Mouse (Mus musculus) liver, postnatal 0 days (tissue): ENCODE results near the gene Mapk10. TPM values are rescaled to one million over a fixed set of nuclear protein-coding genes. Genes with fewer than 3 reads are reported as not detected.

Experiments used
- ATAC-seq: fragments of 200-750 bp; cut with Nextera tagmentation; 2 replicates; pipeline ENCODE4 v1.8.0; 2017; ENCODE audit warnings: mild to moderate bottlenecking, moderate library complexity
- DNase-seq: peaks from one replicate; pipeline ENCODE4 v3.0.0-alpha.2; 2016
- H3K27ac ChIP-seq: fragments of 300-500 bp; sonication (generic); 2 replicates; pipeline ENCODE4 v1.5.1; 2014; ENCODE audit warnings: antibody characterized with exemption, moderate library complexity, mild to moderate bottlenecking, low read depth
- H3K27me3 ChIP-seq: fragments of 300-500 bp; sonication (generic); 2 replicates; pipeline ENCODE4 v1.6.1; 2014; ENCODE audit warnings: low read length, control low read depth, mixed read lengths; ENCODE audit not compliant: insufficient read depth
- H3K36me3 ChIP-seq: fragments of 300-500 bp; sonication (generic); replicated peaks from 2 replicates; pipeline ENCODE4 v1.6.1; 2014; ENCODE audit warnings: mild to moderate bottlenecking, control low read depth, low read length, moderate library complexity, mixed read lengths; ENCODE audit not compliant: insufficient read depth
- H3K4me1 ChIP-seq: fragments of 300-500 bp; sonication (generic); 2 replicates; pipeline ENCODE4 v1.6.1; 2014; ENCODE audit warnings: antibody characterized with exemption, mild to moderate bottlenecking, control low read depth; ENCODE audit not compliant: insufficient read depth
- H3K4me2 ChIP-seq: fragments of 300-500 bp; sonication (generic); 2 replicates; pipeline ENCODE4 v1.6.1; 2014; ENCODE audit warnings: low read depth, mild to moderate bottlenecking, low read length, moderate library complexity, mixed read lengths
- H3K4me3 ChIP-seq: fragments of 300-500 bp; sonication (generic); 2 replicates; pipeline ENCODE4 v1.5.1; 2014; ENCODE audit warnings: low read depth, low read length
- H3K9ac ChIP-seq: fragments of 300-500 bp; sonication (generic); replicated peaks from 2 replicates; pipeline ENCODE4 v1.6.1; 2014; ENCODE audit warnings: mild to moderate bottlenecking, moderate library complexity
- H3K9me3 ChIP-seq: fragments of 300-500 bp; sonication (generic); 2 replicates; pipeline ENCODE4 v1.6.1; 2016; ENCODE audit warnings: mild to moderate bottlenecking, control low read depth, low read length, mixed read lengths
- CTCF ChIP-seq: sonication (generic); IDR thresholded peaks from 2 replicates; pipeline ENCODE4 v1.5.1; 2016; ENCODE audit warnings: antibody characterized with exemption, low read depth
- EP300 ChIP-seq: IDR thresholded peaks from 2 replicates; pipeline ENCODE4 v1.6.1; 2016; ENCODE audit warnings: antibody characterized with exemption, low read depth, mild to moderate bottlenecking
- WGBS: fragments of 180-500 bp; shearing (Covaris S2); extraction: QIAGEN DNeasy Blood & Tissue Kit; methylation state at CpG from one replicate; pipeline ENCODE4 v1.1.7; 2014; ENCODE audit not compliant: insufficient replicate concordance; 5-methylcytosine and 5-hydroxymethylcytosine counted together
- polyA plus RNA-seq: library from polyadenylated mRNA; unstranded; fragments of >200 nt; fragmentation: Nextera tagmentation; extraction: Ambion mirVana; gene quantifications from 2 replicates; pipeline ENCODE4 v1.2.1, GENCODE M21; 2015

Gene Mapk10
- polyA plus RNA-seq, 1 experiment from 2014 or later, result not detected

- no peak for ATAC-seq
- WGBS, result 26% methylated on average over 1 of the region's 1 CpGs
Measured at GRCm38 (mm10) chr5:103161196-103161540, 50.0 kb downstream of the Mapk10 start.

GRCm38 (mm10) chr5:103160314-103161195 lies 50.6 kb downstream of the Mapk10 start:
- no peak for ATAC-seq
- Histone ChIP-seq H3K9me3 (no peaks in the 10 kb centered on the region), H3K4me3 (no peak overlapping the region), H3K36me3 (no peaks in the 10 kb centered on the region), H3K4me1 (no peaks in the 10 kb centered on the region), H3K4me2 (no peak overlapping the region), H3K27me3 (no peaks in the 10 kb centered on the region), H3K9ac (no peak overlapping the region), H3K27ac (no peak overlapping the region)
- DNase-seq, result no peak
- WGBS, result 68% methylated on average over 8 of the region's 8 CpGs
- TF ChIP-seq CTCF, result no peak
- no peak for TF ChIP-seq EP300

More at GRCm38 (mm10) chr5:103161196-103161540, 50.0 kb downstream of the Mapk10 start:
- TF ChIP-seq EP300 (no peak), CTCF (no peak)
- no peaks in the 10 kb centered on the region for H3K4me1 ChIP-seq
- no peak overlapping the region for H3K4me3 ChIP-seq
- no peaks in the 10 kb centered on the region for H3K27me3 ChIP-seq
- no peak overlapping the region for H3K9ac ChIP-seq
- no peaks in the 10 kb centered on the region for H3K36me3 ChIP-seq
- no peak overlapping the region for H3K4me2 ChIP-seq
- no peak overlapping the region for H3K27ac ChIP-seq
- no peak for DNase-seq
- no peaks in the 10 kb centered on the region for H3K9me3 ChIP-seq

- no peak overlapping the region for H3K4me3 ChIP-seq
- H3K4me2 ChIP-seq, result no peak overlapping the region
- no peaks in the 10 kb centered on the region for H3K4me1 ChIP-seq
- H3K9me3 ChIP-seq, result no peaks in the 10 kb centered on the region
- no peaks in the 10 kb centered on the region for H3K36me3 ChIP-seq
- H3K27ac ChIP-seq, result no peak overlapping the region
- WGBS, result 71% methylated on average over 5 of the region's 5 CpGs
- ATAC-seq, result no peak
- TF ChIP-seq CTCF (no peak), EP300 (no peak)
- no peak overlapping the region for H3K9ac ChIP-seq
- H3K27me3 ChIP-seq, result no peaks in the 10 kb centered on the region
- DNase-seq, result no peak
Measured at GRCm38 (mm10) chr5:103140935-103141334, 70.2 kb downstream of the Mapk10 start.

GRCm38 (mm10) chr5:103134839-103135238 lies 76.3 kb downstream of the Mapk10 start:
- WGBS, result 85% methylated on average over 9 of the region's 9 CpGs
- ATAC-seq (no peak), DNase-seq (no peak)
- H3K27me3 ChIP-seq, result no peaks in the 10 kb centered on the region
- no peak overlapping the region for H3K27ac ChIP-seq
- no peaks in the 10 kb centered on the region for H3K4me1 ChIP-seq
- H3K4me2 ChIP-seq, result no peak overlapping the region
- H3K9ac ChIP-seq, result no peak overlapping the region
- no peak overlapping the region for H3K4me3 ChIP-seq
- no peaks in the 10 kb centered on the region for H3K9me3 ChIP-seq
- no peaks in the 10 kb centered on the region for H3K36me3 ChIP-seq
- TF ChIP-seq CTCF, result no peak
- no peak for TF ChIP-seq EP300

GRCm38 (mm10) chr5:103133626-103134025 lies 77.5 kb downstream of the Mapk10 start:
- no peak overlapping the region for H3K4me3 ChIP-seq
- H3K9me3 ChIP-seq, result no peaks in the 10 kb centered on the region
- 64% methylated on average over 9 of the region's 9 CpGs for WGBS
- H3K36me3 ChIP-seq, result no peaks in the 10 kb centered on the region
- ATAC-seq, result no peak
- no peak for TF ChIP-seq CTCF
- no peak for TF ChIP-seq EP300
- H3K27ac ChIP-seq, result no peak overlapping the region
- no peak overlapping the region for H3K4me2 ChIP-seq
- no peaks in the 10 kb centered on the region for H3K4me1 ChIP-seq
- H3K9ac ChIP-seq, result no peak overlapping the region
- no peak for DNase-seq
- H3K27me3 ChIP-seq, result no peaks in the 10 kb centered on the region

- no peaks in the 10 kb centered on the region for H3K36me3 ChIP-seq
- no peak overlapping the region for H3K4me3 ChIP-seq
- no peaks in the 10 kb centered on the region for H3K9me3 ChIP-seq
- 0 out of 2 replicates have a peak, but pooled peaks have one; percentile 22 for TF ChIP-seq CTCF
- TF ChIP-seq EP300, result no peak
- 65% methylated on average over 6 of the region's 6 CpGs for WGBS
- H3K9ac ChIP-seq, result no peak overlapping the region
- DNase-seq (no peak), ATAC-seq (no peak)
- no peak overlapping the region for H3K4me2 ChIP-seq
- H3K4me1 ChIP-seq, result no peaks in the 10 kb centered on the region
- no peak overlapping the region for H3K27ac ChIP-seq
- no peaks in the 10 kb centered on the region for H3K27me3 ChIP-seq
Measured at GRCm38 (mm10) chr5:103132814-103133213, 78.3 kb downstream of the Mapk10 start.
